Mouse (Mus musculus) 3134 (cell line): ENCODE data around the gene Nelfa.
"Not testable (repeated sequence)": the region's sequence is repeated elsewhere in the genome, so short reads cannot be mapped to it uniquely, and the experiment has no call there.

Experiments
- DNase-seq: peaks from one replicate; pipeline ENCODE4 v3.0.0-alpha.2; 2011; ENCODE audit warnings: low spot score; ENCODE audit not compliant: insufficient read length; ENCODE audit errors: extremely low read depth

The Nelfa gene

DNA sequence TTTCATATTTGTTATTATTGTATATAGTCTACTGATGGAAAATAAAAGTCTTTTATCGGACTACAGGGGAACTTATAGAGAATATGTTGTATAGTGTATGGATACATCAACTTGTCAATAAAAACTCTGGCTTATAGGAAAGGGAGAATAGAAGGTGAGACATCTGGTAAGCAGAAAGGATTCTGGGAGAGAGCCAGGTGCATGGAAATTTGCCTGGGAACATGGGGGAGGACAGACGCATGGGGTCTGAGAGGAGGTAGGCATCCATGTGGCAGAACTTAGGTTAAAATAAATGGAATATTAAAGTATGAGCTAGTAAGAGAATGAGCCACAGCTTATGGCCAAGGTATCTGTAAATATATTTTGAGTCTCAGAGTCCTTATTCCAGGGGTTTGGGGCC lies 16.2 kb downstream of the Nelfa start:
- DNase-seq, result no peak

DNA sequence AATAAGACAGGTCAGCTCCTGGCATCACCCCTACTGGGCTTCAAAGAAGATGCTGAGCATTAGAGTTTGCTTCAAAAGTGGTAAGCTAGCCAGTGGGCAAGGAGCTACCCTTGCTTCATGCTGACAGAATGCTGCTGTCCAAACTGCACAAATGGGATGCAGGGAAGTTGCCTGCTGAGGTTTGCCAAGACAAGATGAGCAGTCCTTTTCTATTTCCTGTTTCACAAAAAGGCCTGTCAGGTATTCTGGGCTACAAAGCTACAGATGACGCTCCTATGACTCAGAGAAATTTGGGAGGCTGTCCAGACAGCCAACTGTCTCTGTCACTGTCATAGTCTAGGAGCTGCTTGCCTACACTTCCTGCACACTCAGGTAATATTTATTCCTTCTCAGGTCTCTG lies 16.7 kb downstream of the Nelfa start:
- no peak for DNase-seq

DNA sequence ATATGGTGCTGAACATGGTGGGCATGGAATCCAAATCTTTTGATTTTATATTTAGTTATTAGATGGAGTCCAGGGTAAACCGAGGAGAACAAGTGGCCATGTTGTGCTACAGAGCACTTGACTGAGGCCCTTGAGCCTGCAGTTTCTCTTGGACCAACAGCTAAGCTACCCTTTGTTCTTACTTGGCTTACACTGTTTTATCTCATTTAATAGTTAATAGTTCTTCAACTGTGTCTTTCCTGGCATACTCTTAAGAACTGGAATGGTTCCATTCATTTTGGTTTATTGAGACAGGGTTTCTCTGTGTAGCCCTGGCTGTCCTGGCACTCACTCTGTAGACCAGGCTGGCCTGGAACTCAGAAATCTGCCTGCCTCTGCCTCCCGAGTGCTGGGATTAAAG lies 19.6 kb downstream of the Nelfa start:
- not testable (repeated sequence) for DNase-seq

DNA sequence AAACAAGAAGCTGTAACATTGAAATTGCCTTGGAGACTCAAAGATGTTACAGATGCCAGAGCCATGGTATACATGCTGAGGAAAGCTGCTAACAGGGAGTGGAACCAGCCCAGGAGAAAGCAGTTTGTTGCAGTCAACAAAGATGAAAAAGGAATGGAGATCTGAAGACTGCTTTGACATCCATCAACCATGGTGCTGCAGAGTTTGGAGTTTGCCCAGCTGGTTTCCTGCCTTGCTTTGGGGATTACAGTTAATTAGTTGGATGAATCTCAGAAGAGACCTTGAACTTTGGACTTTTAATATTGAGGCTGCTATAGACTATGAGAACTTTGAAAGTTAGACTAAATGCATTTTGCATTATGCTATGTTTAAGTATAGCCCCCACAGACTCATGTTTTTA lies 21.2 kb downstream of the Nelfa start:
- DNase-seq, result not testable (repeated sequence)

DNA sequence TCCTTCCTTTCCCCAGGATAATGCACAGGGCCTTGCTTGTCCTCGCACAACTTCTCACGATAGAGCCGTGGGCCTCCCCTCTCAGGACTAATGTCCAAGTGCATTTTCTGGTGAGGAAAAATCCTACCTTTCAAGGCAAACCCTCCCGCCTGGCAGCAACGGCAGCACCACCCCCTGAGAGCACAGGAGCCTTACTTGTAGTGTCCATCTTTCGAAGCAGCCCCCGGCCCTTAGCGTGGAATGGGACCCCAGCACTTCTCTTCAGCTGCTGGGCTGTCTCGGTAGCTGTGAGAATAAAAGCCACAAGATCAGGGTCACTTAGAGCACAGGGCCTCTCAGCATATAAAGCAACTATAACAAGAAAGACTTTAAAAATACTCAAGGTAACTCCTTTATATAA lies 33.0 kb downstream of the Nelfa start:
- DNase-seq, result no peak

DNA sequence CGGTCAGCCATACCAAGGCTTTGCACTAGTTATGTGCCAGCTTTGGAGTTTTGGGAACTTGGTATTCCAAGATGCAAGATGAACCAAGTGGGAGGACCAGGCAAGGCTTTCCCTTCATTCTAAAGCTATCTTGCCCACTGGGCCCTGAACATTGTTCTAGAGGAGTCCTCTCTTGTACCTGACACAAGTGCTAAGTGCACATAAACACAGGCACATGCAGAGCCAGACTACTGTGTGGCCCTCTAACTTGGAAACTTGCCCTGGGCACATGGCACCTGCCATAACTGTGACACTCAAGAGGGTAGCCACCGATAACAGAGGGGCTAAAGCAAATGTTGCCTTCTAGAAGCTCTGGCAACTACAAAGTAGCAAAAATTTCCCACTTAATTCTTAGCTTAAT lies 33.5 kb downstream of the Nelfa start:
- no peak for DNase-seq

DNA sequence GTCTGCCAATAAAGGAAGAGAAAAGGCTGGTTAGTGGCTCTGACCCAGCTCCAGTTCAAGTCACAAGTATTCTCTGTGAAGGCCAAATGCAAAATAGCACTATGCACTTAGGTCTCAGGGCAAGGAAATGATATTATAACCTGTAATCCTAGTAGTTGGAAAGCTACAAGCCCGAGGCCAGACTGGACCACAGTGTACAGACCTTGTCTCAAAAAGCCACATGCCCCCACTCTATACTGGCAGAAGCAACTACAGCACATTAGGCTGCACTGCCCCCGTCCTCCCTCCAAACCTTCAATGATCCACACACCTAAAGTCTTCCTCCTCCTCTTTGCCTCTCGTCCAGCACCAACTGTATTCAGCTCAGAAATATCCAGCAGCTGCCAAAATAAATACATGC lies 34.9 kb downstream of the Nelfa start:
- no peak for DNase-seq

DNA sequence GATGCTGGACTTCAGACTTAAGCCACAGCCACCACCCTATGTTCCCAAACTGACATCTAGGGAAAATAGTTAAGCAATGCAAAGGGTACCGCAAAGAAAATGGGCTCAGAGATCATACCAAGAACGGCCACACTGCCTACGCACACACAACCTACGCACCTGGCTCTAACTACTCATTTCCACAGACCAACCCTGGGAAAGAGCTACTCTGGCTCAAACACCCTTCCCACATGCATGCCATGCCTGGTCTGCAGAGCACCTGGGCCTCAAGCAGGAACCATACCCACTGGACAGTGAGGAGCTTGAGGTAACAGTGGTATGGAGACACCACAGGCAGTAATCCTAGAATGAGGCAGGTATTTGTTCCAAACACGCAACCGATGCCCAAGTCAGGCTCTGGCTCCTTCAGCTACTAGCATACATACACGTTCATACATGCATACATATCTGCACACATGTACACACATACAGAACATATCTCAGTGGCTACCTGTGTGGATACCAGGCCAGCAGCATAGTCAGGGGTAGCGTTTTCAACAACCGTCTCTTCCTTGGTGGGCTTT lies 35.4 kb downstream of the Nelfa start:
- no peak for DNase-seq

DNA sequence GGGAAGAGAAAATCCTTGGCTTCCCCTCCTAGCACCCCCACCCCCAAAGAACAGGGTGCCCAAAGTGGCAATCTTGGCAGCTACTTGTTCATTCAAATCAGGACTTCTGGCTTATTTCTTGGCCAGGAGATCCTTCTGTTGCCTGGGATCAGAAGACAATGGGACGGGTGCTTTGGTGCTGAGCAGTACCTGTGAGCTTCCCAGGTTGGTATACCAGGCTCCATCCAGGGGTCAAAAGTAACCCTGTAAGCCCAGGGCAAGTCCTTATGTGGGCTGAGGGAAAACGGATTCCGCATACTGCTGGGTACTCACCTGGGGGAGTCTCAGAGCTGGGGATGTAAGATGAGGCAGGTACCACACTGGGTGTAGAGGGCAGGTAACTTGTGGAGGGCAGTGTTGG lies 36.1 kb downstream of the Nelfa start:
- DNase-seq, result no peak

DNA sequence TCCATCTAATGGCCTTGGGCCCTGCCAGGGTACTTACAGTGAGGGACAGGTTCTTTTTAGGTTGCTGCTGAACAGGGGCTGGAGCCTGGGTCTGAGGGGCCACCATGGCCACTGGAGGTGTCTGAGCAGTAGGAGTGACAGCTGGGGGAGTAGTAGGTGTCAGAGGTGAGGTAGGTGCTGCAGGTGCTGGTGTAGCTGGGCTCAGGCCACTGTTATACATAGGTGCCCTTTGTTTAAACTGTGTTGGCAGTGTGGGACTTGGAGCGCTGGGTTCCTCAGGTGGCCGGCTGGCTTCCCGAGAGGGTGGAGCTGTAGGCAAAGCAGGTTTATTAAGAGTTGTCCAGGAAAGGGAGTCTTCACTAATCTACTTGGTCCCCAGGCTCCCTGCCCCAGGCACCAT lies 37.0 kb downstream of the Nelfa start:
- no peak for DNase-seq

DNA sequence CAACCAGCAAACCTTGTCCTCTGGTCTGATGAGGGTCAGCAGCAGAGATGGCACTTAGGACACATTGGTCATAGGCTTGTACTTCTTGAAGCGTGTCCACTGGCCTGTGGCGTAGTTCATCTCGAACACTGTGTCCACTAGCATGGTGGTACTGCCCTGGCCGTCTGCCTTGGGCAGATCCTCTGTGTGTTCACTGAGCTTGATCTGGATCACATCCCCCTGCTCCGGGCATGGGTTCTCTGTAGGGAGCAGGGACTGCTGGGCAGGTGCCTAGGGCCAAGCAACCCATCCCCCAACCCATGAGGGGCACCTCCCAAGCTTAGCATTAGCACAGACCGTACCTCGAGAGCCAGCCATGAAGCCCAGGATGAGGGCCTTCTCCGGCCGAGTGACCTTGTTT lies 37.5 kb downstream of the Nelfa start:
- DNase-seq, result peak; percentile 26

DNA sequence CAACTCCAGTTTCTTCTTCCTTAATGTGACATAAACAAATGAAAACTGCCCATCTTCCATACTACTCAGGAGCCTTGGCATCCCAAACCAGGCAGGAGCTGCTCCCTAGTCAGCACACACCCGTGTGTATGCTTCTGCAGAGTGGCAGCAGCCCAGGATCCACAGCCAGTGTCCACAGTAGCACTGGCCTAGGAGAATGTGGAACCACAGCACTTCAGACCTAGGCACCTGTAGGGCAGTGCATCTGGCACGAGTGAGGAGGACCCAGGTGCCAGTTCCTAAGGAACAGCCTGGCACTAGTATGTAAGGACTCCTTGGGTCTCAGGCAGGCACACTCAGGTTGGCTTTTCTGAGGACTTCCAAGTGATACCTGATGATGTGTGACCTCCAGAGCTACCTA lies 39.1 kb downstream of the Nelfa start:
- no peak for DNase-seq

DNA sequence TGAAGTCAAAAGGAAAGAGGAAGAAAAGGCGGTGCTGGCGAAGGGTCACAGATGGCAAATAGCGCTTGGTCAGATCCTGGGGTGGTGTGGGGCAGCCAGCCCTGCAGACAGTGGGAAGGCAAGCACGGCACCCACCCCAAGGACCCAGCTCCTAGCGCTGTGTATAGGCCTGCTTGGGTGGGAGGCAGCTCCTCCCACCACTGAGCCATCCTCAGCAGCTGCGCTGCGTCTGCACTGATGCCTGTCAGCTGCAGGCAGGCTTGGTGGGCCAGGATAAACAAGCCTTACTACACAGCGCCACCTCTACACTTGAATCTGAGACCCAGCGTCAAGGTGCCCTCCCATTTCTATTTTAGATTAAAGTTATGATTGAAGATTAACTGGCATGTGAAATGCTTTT lies 41.1 kb downstream of the Nelfa start:
- DNase-seq, result no peak

DNA sequence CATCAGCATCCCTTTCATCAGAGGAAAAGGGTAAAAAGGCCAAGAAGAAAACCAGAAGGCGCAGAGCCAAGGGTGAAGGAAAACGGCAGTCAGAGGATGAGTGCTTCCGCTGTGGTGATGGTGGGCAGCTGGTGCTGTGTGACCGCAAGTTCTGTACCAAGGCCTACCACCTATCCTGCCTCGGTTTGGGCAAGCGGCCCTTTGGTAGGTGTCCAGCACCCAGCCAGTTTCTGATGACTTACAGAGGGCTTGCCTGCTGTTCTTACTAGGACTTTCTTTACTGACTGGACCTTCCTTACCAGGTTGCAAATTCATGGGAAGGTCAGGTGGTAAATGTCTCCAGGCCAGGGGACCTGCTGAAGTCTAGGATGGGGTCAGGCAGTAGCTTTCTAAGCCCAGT lies 42.8 kb downstream of the Nelfa start:
- no peak for DNase-seq

DNA sequence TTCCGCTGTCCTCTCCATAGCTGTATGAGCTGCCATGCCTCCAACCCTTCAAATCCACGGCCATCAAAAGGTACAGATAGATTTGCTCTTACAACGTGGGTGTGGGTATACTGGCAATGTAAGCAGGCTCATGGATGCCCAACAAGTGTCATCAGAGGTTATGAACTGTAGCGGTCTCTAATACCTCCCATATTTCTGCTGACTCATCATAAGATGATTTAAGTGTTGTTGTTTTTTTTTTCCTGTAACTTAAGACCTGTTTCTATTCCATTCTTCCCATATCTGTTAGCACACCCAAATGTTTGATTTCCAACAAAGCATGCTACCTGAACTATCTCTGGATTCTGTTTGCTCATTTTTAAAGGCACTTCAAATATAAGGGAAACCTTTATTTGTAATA lies 55.1 kb downstream of the Nelfa start:
- no peak for DNase-seq

DNA sequence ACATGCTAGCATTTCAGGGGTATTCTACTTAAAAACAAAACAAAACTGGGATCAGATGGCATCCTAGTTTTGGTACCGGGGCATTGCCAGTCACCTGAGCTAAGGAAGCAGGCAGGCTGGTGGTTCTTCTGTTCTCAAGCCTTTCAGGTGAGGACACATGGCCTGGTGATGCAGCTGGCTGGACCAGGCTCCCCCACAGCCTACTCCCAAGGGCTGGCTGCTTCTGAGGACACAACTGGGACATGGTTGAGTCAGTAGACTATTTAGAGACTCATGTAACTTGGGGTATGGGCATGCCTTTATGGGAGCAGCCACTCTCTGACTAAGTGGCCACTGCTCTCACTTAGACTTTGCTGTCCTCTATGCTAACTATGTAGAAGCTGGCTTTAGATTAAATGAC lies 60.7 kb downstream of the Nelfa start:
- DNase-seq, result no peak

DNA sequence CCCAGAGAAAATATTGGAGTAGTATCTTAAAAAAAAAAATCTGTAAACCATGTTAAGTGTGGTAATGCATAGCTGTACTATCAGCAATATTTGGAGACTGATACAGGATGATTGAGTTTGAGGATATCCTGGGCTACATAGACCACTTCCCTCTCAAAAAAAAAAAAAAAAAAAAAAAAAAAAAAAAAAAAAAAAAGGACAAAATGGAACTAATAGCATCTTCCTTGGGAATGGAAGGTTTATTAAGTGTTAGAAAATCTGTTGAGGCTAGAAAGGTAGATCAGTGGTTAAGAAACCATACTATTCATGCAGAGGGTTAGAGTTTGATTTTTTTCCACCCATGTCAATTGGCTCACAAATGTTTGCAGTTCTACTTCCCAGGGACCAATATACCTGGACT lies 78.5 kb downstream of the Nelfa start:
- no peak for DNase-seq

DNA sequence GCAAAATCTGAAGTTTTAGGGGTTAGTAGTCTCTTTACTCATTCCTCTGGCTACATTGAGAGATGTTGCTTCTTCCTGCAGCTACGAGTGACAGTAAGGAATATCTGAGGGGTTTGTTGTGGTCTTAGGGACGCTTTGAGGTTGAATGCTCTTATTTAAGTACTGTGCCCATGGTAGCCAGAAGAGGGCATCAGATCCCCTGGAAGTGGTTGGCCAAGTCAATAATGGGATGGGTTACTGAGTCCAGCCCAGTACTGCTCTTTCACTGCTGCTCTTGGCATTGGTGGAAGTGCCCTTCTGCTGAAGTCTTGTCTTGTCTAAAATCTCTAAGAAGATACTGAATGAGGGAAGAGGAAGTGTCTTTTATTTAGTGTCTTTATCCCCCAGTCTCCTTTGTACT lies 82.2 kb downstream of the Nelfa start:
- no peak for DNase-seq

DNA sequence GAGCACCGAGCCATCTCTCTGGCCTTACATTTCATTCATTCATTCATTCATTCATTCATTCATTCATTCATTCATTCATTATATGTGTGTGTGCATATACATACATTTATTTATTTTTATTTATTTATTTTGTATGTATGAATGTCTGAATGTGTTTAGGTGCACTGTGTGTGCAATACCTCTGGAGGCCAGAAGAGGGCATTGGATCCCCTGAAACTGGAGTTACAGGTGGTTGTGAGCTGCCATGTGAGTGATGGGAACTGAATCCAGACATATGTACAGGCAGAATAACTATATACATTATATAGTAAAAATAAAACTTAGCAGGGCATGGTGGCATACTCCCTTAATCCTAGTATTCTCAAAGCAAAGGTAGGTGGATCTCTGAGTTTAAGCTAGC lies 83.1 kb downstream of the Nelfa start:
- no peak for DNase-seq

DNA sequence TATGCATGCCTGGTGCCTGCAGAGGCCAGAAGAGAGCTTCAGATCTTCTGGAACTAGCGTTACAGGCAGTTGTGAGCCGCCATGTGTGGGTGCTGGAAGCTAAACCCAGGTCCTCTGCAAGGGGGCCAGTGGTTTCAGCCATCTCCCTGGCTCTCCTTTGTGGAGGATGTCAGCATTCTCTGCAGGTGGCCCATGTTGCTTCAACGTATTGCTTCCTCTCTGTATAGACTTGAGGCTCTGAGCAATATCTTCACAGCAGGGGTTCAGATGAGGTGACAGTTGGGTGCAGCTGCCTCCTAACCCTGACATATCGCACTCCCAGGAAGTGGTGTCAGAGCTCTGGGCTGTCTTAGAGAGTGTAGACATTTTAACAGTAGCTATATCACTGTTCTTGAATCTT lies 84.7 kb downstream of the Nelfa start:
- no peak for DNase-seq
